Mouse (Mus musculus) forebrain, postnatal 0 days (tissue): ENCODE results near the gene Gm43517. TPM values are rescaled to one million over a fixed set of nuclear protein-coding genes. Genes with fewer than 3 reads are reported as not detected.

Experiments
- ATAC-seq: fragments of 200-750 bp; cut with Nextera tagmentation; 2 replicates; pipeline ENCODE4 v1.8.0; 2017; ENCODE audit warnings: mild to moderate bottlenecking, moderate library complexity
- DNase-seq: peaks from one replicate; pipeline ENCODE4 v3.0.0-alpha.2; 2015
- H3K27ac ChIP-seq: fragments of 300-500 bp; sonication (generic); 2 replicates; pipeline ENCODE4 v1.5.1; 2014; ENCODE audit warnings: low read depth, mild to moderate bottlenecking, antibody characterized with exemption, low read length, moderate library complexity, mixed read lengths
- H3K27me3 ChIP-seq: fragments of 300-500 bp; sonication (generic); 2 replicates; pipeline ENCODE4 v1.6.1; 2014; ENCODE audit warnings: mild to moderate bottlenecking, low read length, mixed read lengths; ENCODE audit not compliant: insufficient read depth
- H3K36me3 ChIP-seq: fragments of 300-500 bp; sonication (generic); 2 replicates; pipeline ENCODE4 v1.6.1; 2014; ENCODE audit warnings: mild to moderate bottlenecking, moderate library complexity; ENCODE audit not compliant: insufficient read depth
- H3K4me1 ChIP-seq: fragments of 300-500 bp; sonication (generic); 2 replicates; pipeline ENCODE4 v1.6.1; 2014; ENCODE audit warnings: antibody characterized with exemption; ENCODE audit not compliant: insufficient read depth
- H3K4me2 ChIP-seq: fragments of 300-500 bp; sonication (generic); 2 replicates; pipeline ENCODE4 v1.6.1; 2014; ENCODE audit warnings: low read depth, mild to moderate bottlenecking, moderate library complexity
- H3K4me3 ChIP-seq: fragments of 300-500 bp; sonication (generic); 2 replicates; pipeline ENCODE4 v1.5.1; 2014; ENCODE audit warnings: low read depth, low read length, mixed read lengths
- H3K9ac ChIP-seq: fragments of 300-500 bp; sonication (generic); 2 replicates; pipeline ENCODE4 v1.6.1; 2014; ENCODE audit warnings: mild to moderate bottlenecking
- H3K9me3 ChIP-seq: fragments of 300-500 bp; sonication (generic); 2 replicates; pipeline ENCODE4 v1.6.1; 2016; ENCODE audit warnings: low read length
- CTCF ChIP-seq: sonication (generic); IDR thresholded peaks from 2 replicates; pipeline ENCODE4 v1.5.1; 2016; ENCODE audit warnings: antibody characterized with exemption, control low read depth, low read depth
- WGBS: fragments of 180-500 bp; shearing (Covaris S2); extraction: QIAGEN DNeasy Blood & Tissue Kit; methylation state at CpG from one replicate; pipeline ENCODE4 v1.1.7; 2014; 5-methylcytosine and 5-hydroxymethylcytosine counted together
- polyA plus RNA-seq: library from polyadenylated mRNA; unstranded; fragments of >200 nt; fragmentation: Nextera tagmentation; extraction: Ambion mirVana; gene quantifications from 2 replicates; pipeline ENCODE4 v1.2.1, GENCODE M21; 2015
- total RNA-seq: library from RNA; depleted of rRNA; stranded (reverse); fragments of >200 nt; gene quantifications from 2 replicates; pipeline ENCODE4 v1.2.3, GENCODE M21; 2014

The Gm43517 gene
- total and polyA plus RNA-seq, 2 experiments from 2014 or later = 0.85 to 16.8 TPM

- Histone ChIP-seq H3K36me3 (peaks cover 10% of the 10 kb centered on the region), H3K27ac (peak overlapping the region; percentile 98), H3K9me3 (no peaks in the 10 kb centered on the region), H3K4me3 (peak overlapping the region; percentile 54), H3K4me1 (no peaks in the 10 kb centered on the region), H3K9ac (peak overlapping the region; percentile 98), H3K4me2 (peak overlapping the region; percentile 86), H3K27me3 (no peaks in the 10 kb centered on the region)
- no peak for ATAC-seq
- no peak for TF ChIP-seq CTCF
- DNase-seq = no peak
- 1% methylated on average over 10 of the region's 10 CpGs for WGBS
Measured at GRCm38 (mm10) chr12:49392041-49392390, 7.0 kb downstream of the Gm43517 start.

GRCm38 (mm10) chr12:49392876-49393275 is 7.9 kb downstream of the Gm43517 start:
- peak overlapping the region; percentile 86 for H3K4me2 ChIP-seq

GRCm38 (mm10) chr12:49393639-49394038 is 8.7 kb downstream of the Gm43517 start:
- H3K9ac ChIP-seq = peak overlapping the region; percentile 82
- H3K27me3 ChIP-seq = no peaks in the 10 kb centered on the region
- H3K4me3 ChIP-seq = peak overlapping the region; percentile 54
- peak overlapping the region; percentile 91 for H3K27ac ChIP-seq
- DNase-seq = peak; percentile 70
- WGBS = 2% methylated on average over 3 of the region's 3 CpGs
- no peaks in the 10 kb centered on the region for H3K9me3 ChIP-seq
- no peak for ATAC-seq
- peaks cover 15% of the 10 kb centered on the region for H3K36me3 ChIP-seq
- TF ChIP-seq CTCF = no peak
- H3K4me1 ChIP-seq = peaks cover 6% of the 10 kb centered on the region; the same call in 1 of the 2 replicates
- H3K4me2 ChIP-seq = peak overlapping the region; percentile 66

More at GRCm38 (mm10) chr12:49392876-49393275, 7.9 kb downstream of the Gm43517 start:
- DNase-seq (no peak), ATAC-seq (no peak)
- no peak for TF ChIP-seq CTCF
- WGBS = under 1% methylated on average over 5 of the region's 5 CpGs
- H3K36me3 ChIP-seq = peaks cover 12% of the 10 kb centered on the region
- peak overlapping the region; percentile 98 for H3K27ac ChIP-seq
- peak overlapping the region; percentile 98 for H3K9ac ChIP-seq
- no peaks in the 10 kb centered on the region for H3K9me3 ChIP-seq
- no peaks in the 10 kb centered on the region for H3K27me3 ChIP-seq
- H3K4me1 ChIP-seq = peaks cover 6% of the 10 kb centered on the region; the same call in 1 of the 2 replicates
- H3K4me3 ChIP-seq = peak overlapping the region; percentile 54

- H3K36me3 ChIP-seq = peaks cover 15% of the 10 kb centered on the region
- no peak for TF ChIP-seq CTCF
- H3K9ac ChIP-seq = peak overlapping the region; percentile 82
- H3K27ac ChIP-seq = peak overlapping the region; percentile 91
- H3K27me3 ChIP-seq = no peaks in the 10 kb centered on the region
- peak overlapping the region; percentile 54 for H3K4me3 ChIP-seq
- H3K4me2 ChIP-seq = peak overlapping the region; percentile 66
- ATAC-seq = no peak
- DNase-seq = peak; percentile 67
- no peaks in the 10 kb centered on the region for H3K9me3 ChIP-seq
- H3K4me1 ChIP-seq = peaks cover 6% of the 10 kb centered on the region; the same call in 1 of the 2 replicates
- 2% methylated on average over 1 of the region's 1 CpGs for WGBS
Measured at GRCm38 (mm10) chr12:49394181-49394580, 9.2 kb downstream of the Gm43517 start.

GRCm38 (mm10) chr12:49394836-49395235 is 9.9 kb downstream of the Gm43517 start:
- peak overlapping the region; percentile 54 for H3K4me3 ChIP-seq
- H3K9ac ChIP-seq = peak overlapping the region; percentile 82
- DNase-seq (peak; percentile 81), ATAC-seq (peak; percentile 10; the same call in 1 of the 2 replicates)
- H3K36me3 ChIP-seq = peaks cover 15% of the 10 kb centered on the region
- peak overlapping the region; percentile 91 for H3K27ac ChIP-seq
- H3K9me3 ChIP-seq = no peaks in the 10 kb centered on the region
- WGBS = 2% methylated on average over 17 of the region's 17 CpGs
- H3K4me1 ChIP-seq = peaks cover 6% of the 10 kb centered on the region; the same call in 1 of the 2 replicates
- peak overlapping the region; percentile 66 for H3K4me2 ChIP-seq
- no peak for TF ChIP-seq CTCF
- H3K27me3 ChIP-seq = no peaks in the 10 kb centered on the region

GRCm38 (mm10) chr12:49395969-49396368 is 11.0 kb downstream of the Gm43517 start:
- H3K9ac ChIP-seq = peak overlapping the region; percentile 51
- peak; percentile 60 for DNase-seq
- H3K4me1 ChIP-seq = peaks cover 6% of the 10 kb centered on the region; the same call in 1 of the 2 replicates
- no peaks in the 10 kb centered on the region for H3K9me3 ChIP-seq
- peak overlapping the region; percentile 19; the same call in 1 of the 2 replicates for H3K4me3 ChIP-seq
- ATAC-seq = no peak
- TF ChIP-seq CTCF = no peak
- no peaks in the 10 kb centered on the region for H3K27me3 ChIP-seq
- peak overlapping the region; percentile 42 for H3K4me2 ChIP-seq
- H3K27ac ChIP-seq = peak overlapping the region; percentile 50; the same call in 1 of the 2 replicates
- H3K36me3 ChIP-seq = peaks cover 14% of the 10 kb centered on the region
- WGBS = 10% methylated on average over 2 of the region's 2 CpGs

GRCm38 (mm10) chr12:49396776-49397175 is 11.8 kb downstream of the Gm43517 start:
- Histone ChIP-seq H3K27ac (peak overlapping the region; percentile 80), H3K36me3 (peaks cover 8% of the 10 kb centered on the region; the same call in 1 of the 2 replicates), H3K4me3 (peak overlapping the region; percentile 17; the same call in 1 of the 2 replicates), H3K4me2 (peak overlapping the region; percentile 44), H3K9me3 (no peaks in the 10 kb centered on the region), H3K27me3 (no peaks in the 10 kb centered on the region), H3K4me1 (peaks cover 8% of the 10 kb centered on the region; the same call in 1 of the 2 replicates), H3K9ac (peak overlapping the region; percentile 60)
- DNase-seq (peak; percentile 55), ATAC-seq (no peak)
- TF ChIP-seq CTCF = no peak
- 39% methylated on average over 1 of the region's 1 CpGs for WGBS
